Mouse (Mus musculus): ENCODE results near the gene Fli1.

GRCm38 (mm10) chr9:32510454-32511263 lies 32.0 kb downstream of the Fli1 start:
- TF ChIP-seq POLR2A (IDR thresholded peaks at IDR 0.05; ENCODE audit: low read depth, low read length), result no peak
- no peak for TF ChIP-seq CTCF (IDR thresholded peaks at IDR 0.05; ENCODE audit: extremely low read depth, insufficient read depth, insufficient read length, insufficient replicate concordance)
